Mouse (Mus musculus): Measurements from ENCODE around the gene Zbtb24.

The Zbtb24 gene

DNA sequence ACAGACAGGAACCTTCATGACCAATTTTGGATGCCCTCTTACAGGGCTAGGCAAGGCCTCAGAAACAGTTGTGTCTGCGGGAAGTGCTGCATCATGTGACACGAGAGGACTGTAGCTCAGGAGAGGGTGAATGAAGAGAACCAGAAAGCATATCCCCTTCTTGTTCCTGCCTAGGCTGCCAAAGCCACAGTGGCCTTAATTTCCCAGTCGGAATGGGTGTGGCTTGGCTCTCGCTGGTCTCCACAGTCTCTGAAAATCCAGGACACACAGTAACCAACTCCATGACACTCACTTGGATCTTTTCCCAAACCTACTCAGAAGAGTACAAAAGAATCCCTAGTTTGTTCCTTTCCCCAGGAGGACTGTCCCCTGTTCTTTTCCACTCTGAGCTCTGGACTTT lies 50.8 kb downstream of the Zbtb24 start:
- no peak for DNase-seq (ENCODE audit: low spot score in 2 of 2)

DNA sequence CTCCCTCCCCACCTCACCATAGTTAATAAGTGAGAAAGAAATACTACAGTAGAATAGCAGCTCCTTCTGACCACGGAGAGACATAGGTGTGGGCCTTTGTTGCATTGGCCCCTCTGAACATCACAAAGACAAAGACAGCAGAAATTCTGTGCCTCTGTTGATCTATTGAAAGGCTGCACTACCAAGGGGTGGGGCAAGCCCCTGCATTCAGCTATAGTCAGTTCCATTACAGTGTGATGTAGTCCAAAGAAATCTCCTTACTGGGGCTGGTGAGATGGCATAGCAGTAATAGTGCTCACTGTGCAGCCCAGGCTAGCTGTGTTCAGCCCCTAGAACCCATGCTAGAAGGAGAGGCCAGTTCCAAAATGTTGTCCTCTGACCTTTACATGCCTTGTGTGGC lies 54.8 kb downstream of the Zbtb24 start:
- DNase-seq (ENCODE audit: low spot score in 2 of 2), result no peak

DNA sequence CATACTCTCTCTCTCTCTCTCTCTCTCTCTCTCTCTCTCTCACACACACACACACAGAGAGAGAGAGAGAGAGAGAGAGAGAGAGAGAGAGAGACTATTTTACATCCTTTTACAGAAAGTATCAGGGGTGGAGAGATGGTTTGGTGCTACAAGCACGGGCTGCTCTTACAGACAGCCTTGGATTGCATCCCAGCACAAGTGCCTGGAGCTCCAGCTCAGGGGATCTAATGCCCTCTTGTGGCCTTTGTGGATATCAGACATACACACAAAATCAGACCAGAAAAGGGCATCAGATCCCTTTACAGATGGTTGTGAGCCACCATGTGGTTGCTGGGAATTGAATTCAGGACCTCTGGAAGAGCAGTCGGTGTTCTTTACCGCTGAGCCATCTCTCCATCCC lies 55.3 kb downstream of the Zbtb24 start:
- peak; percentile 58 to 64 for DNase-seq (ENCODE audit: low spot score in 2 of 2)

DNA sequence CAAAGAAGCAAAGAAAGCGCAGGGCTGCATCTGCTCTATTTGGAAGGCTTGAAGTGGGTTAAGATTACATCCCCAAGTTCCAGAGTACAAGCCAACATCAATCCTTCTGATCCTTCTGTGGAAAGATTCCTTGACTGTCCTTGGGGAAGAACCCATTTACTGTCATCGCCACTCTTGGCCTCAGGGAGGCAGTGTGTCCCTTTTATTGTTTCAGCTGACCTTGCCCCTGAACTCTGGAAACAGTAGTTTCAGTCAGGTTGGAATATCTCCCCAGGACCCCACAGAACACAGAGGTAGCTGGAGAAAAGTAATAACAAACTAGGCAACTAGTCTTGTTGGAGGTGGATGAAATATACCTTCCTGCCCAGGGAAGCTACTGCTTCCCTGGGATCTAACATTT lies 59.0 kb downstream of the Zbtb24 start:
- no peak for DNase-seq (ENCODE audit: low spot score in 2 of 2)

DNA sequence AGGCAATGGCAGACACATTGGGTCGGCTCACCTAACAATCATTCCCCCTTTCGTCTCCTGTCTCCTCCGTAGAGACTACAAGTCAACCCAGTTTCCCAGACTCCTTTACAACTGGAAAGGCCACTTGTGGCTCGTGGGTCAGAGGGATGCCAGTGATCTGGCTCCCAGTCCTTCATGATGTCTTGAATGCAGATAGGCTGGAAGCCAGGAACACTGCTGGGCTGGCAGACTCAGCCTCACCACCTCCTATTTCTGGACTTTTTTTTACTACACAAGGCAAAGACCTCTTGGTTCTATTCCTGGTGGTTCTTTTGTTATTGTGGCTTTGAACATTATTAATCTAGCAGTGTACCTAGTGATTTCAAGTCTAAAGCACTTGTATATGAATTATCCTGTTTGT lies 64.1 kb downstream of the Zbtb24 start:
- no peak for DNase-seq (ENCODE audit: low spot score in 2 of 2)

DNA sequence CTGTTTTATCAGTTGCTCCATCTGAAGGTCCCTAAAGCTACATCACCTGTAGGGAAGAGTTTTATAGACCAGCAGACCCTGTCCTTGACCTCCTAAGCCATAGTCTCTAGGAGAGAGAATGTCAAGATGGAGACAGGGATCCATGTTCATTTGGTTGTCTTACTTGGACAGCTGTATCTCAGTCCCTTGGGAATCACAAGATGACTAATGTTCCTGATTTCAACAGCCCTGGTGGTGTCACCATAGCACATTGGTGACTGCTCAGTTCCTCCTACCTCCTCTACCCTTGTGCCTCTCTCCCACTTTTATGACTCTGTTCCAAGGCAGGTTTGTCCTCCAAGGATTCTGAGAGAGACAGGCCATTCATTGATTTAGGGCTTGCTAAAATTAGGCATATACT lies 64.7 kb downstream of the Zbtb24 start:
- DNase-seq (ENCODE audit: low spot score in 2 of 2), result no peak

Data from spleen, postnatal 36 days (tissue).